Mouse (Mus musculus): Measurements from ENCODE around the gene Vps72. TPM values are rescaled to one million over a fixed set of nuclear protein-coding genes. Genes with fewer than 3 reads are reported as not detected.
"Not testable (repeated sequence)": the region's sequence is repeated elsewhere in the genome, so short reads cannot be mapped to it uniquely, and the experiment has no call there.

Vps72 gene
- polyA plus RNA-seq, 1 experiment from 2014 or later: 219 TPM

DNA sequence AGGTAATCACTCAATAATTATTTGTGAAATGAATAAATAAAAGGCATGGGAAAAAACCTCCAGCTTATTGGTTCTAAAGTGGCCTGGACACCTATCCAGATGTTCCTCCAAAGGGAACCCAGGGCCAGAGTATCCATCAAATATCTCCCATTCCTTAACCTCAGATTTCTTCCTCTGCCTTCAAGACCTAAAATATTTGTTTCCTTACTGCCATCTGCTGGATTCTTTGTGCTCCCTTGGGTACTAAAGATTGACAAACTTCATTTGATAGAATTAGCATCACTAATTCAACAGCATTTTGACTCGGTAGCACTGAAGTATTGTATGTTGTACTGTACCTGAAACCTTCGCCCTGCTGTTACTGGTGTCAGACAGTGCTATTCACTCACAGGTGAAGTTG lies 2.9 kb upstream of the Vps72 start:
- no peak for ATAC-seq (ENCODE audit: low FRiP score)
- 67% methylated on average over 2 of the region's 2 CpGs for WGBS

DNA sequence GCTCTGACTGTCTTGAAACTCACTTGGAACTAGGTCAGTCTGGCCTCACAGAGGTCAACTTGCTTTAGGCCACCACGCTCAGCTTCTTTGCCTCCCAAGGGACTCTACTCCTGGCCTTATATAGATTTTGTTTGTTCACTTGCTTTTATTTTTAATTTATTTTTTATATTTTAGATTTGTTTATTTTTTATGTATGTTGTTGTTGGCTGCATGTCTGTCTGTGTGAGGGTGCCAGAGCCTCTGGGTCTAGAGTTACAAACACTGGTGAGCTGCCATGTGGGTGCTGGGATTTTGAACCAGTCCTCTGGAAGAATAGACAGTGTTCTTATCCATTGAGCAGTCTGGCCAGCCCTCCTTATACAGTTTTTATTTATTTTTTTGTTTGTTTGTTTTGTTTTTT lies 1.9 kb downstream of the Vps72 start:
- Histone ChIP-seq H3K4me3 (no peak overlapping the region), H3K36me3 (peaks cover 19% of the 10 kb centered on the region), H3K27me3 (no peaks in the 10 kb centered on the region), H3K9me3 (replicated peaks) (no peaks in the 10 kb centered on the region), H3K9ac (no peak overlapping the region), H3K4me2 (replicated peaks) (peak overlapping the region; percentile 46), H3K4me1 (peaks cover 7% of the 10 kb centered on the region), H3K27ac (no peak overlapping the region)
- ATAC-seq (ENCODE audit: low FRiP score): no peak
- 92% methylated on average over 1 of the region's 1 CpGs for WGBS

More for the DNA sequence above, 2.9 kb upstream of the Vps72 start:
- H3K36me3 ChIP-seq: peaks cover 3% of the 10 kb centered on the region; the same call in 1 of the 2 replicates
- H3K9ac ChIP-seq: no peak overlapping the region
- H3K27ac ChIP-seq: no peak overlapping the region
- no peaks in the 10 kb centered on the region for H3K27me3 ChIP-seq
- H3K9me3 ChIP-seq (replicated peaks): no peaks in the 10 kb centered on the region
- H3K4me3 ChIP-seq: no peak overlapping the region
- H3K4me1 ChIP-seq: peaks cover 14% of the 10 kb centered on the region
- no peak overlapping the region for H3K4me2 ChIP-seq (replicated peaks)

DNA sequence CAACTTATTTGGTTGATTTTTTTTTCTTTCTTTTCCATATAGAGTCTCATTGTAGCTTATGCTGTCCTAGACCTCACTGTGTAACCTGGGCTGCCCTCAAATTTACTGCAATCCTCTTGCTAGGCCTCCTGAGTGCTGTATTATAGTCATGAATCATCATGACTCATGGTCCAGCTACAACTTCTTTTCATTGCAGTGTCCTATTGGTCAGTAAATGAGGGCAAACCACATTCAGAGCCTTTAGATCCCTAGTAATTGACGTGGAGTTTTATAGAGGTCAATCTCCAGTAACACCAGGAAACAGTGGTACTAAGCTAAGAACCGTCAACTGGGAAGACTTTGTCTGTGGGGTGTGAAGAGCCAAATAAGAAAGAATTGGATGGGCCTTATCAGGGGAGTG lies 6.9 kb downstream of the Vps72 start:
- H3K27me3 ChIP-seq: no peaks in the 10 kb centered on the region
- no peak overlapping the region for H3K27ac ChIP-seq
- WGBS: 90% methylated on average over 2 of the region's 2 CpGs
- H3K9me3 ChIP-seq (replicated peaks): no peaks in the 10 kb centered on the region
- no peak for ATAC-seq (ENCODE audit: low FRiP score)
- H3K4me2 ChIP-seq (replicated peaks): no peak overlapping the region
- no peak overlapping the region for H3K9ac ChIP-seq
- no peak overlapping the region for H3K4me3 ChIP-seq
- H3K36me3 ChIP-seq: peaks cover 63% of the 10 kb centered on the region
- H3K4me1 ChIP-seq: no peaks in the 10 kb centered on the region; the same call in 1 of the 2 replicates

DNA sequence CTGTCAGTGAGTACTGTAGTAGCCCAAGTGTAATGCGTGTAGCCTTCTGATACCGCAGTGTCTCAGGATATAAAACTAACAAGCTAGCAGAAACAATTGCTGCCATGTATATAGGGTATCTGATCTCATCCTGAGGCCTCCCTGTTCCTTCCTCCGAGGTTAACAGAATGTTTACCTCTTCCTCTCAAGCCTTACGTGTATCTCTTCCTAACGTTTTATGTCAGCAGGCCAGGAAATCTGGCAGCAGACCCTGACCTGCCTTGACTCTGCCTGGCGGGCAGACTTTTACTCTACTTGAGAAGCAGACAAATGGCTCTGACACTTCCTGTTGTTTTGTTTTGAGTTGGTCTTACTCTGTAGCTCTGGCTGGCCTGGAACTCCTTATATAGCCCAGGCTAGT lies 10.8 kb downstream of the Vps72 start:
- H3K4me3 ChIP-seq: no peak overlapping the region
- no peak overlapping the region for H3K27ac ChIP-seq
- peaks cover 56% of the 10 kb centered on the region for H3K36me3 ChIP-seq
- H3K4me2 ChIP-seq (replicated peaks): no peak overlapping the region
- ATAC-seq (ENCODE audit: low FRiP score): no peak
- no peaks in the 10 kb centered on the region for H3K27me3 ChIP-seq
- H3K9me3 ChIP-seq (replicated peaks): no peaks in the 10 kb centered on the region
- 79% methylated on average over 6 of the region's 6 CpGs for WGBS
- H3K4me1 ChIP-seq: 0 out of 2 replicates have a peak, but pooled peaks cover 4% of the 10 kb centered on the region
- no peak overlapping the region for H3K9ac ChIP-seq

GRCm38 (mm10) chr3:95124246-95124645 lies 13.4 kb downstream of the Vps72 start, which contains the start of gene Tmod4:
Gene Tmod4, plus strand, starts transcription at chr3:95124476.
- H3K9ac ChIP-seq: no peak within 1 kb of the TSS
- H3K27ac ChIP-seq: no peak within 1 kb of the TSS
- WGBS: 56% methylated on average over 6 of the region's 6 CpGs
- no peak within 1 kb of the TSS for H3K4me2 ChIP-seq (replicated peaks)
- ATAC-seq (ENCODE audit: low FRiP score): 0 out of 2 replicates have a peak, but pooled peaks have one; percentile 39
- H3K4me3 ChIP-seq: no peak within 1 kb of the TSS
- no peaks in the 10 kb centered on the region for H3K9me3 ChIP-seq (replicated peaks)
- H3K4me1 ChIP-seq: 0 out of 2 replicates have a peak, but pooled peaks cover 4% of the 10 kb centered on the region
- H3K27me3 ChIP-seq: no peaks in the 10 kb centered on the region
- H3K36me3 ChIP-seq: peaks cover 42% of the 10 kb centered on the region

DNA sequence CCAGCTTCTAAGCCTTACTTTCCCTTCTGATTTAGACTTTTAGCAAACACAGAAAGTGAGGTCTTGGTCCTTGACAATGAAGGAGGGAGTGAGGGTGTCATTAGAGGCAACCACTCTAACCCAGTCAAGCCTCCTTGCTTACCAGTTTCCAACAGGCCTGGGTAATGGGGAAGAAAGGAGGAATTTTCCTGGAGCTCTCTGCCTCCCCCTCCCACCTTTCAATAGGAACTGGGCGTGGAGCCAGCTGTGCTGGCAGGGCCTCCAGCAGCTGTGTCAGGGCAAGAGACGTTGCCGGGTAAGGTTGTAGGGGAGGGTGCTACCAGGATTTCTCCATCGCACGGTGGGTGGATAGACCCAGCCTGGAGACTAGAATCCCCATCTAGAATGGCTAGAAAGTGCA lies 14.2 kb downstream of the Vps72 start:
- Histone ChIP-seq H3K4me3 (no peak overlapping the region), H3K9me3 (replicated peaks) (no peaks in the 10 kb centered on the region), H3K9ac (no peak overlapping the region), H3K27me3 (no peaks in the 10 kb centered on the region), H3K27ac (no peak overlapping the region), H3K4me1 (0 out of 2 replicates have a peak, but pooled peaks cover 4% of the 10 kb centered on the region), H3K4me2 (replicated peaks) (no peak overlapping the region), H3K36me3 (peaks cover 40% of the 10 kb centered on the region)
- 43% methylated on average over 5 of the region's 5 CpGs for WGBS
- ATAC-seq (ENCODE audit: low FRiP score): no peak

- Histone ChIP-seq H3K4me2 (replicated peaks) (no peak overlapping the region), H3K4me1 (peaks cover 12% of the 10 kb centered on the region), H3K9me3 (replicated peaks) (no peaks in the 10 kb centered on the region), H3K36me3 (peaks cover 26% of the 10 kb centered on the region; the same call in 1 of the 2 replicates), H3K9ac (no peak overlapping the region), H3K27me3 (no peaks in the 10 kb centered on the region), H3K27ac (no peak overlapping the region), H3K4me3 (no peak overlapping the region)
- ATAC-seq (ENCODE audit: low FRiP score): no peak
- WGBS: 42% methylated on average over 6 of the region's 6 CpGs
These were observed 18.4 kb downstream of the Vps72 start for GRCm38 (mm10) chr3:95129226-95129651.

- WGBS: 89% methylated on average over 5 of the region's 5 CpGs
- no peak overlapping the region for H3K9ac ChIP-seq
These were observed 19.3 kb downstream of the Vps72 start for GRCm38 (mm10) chr3:95130081-95130480.

DNA sequence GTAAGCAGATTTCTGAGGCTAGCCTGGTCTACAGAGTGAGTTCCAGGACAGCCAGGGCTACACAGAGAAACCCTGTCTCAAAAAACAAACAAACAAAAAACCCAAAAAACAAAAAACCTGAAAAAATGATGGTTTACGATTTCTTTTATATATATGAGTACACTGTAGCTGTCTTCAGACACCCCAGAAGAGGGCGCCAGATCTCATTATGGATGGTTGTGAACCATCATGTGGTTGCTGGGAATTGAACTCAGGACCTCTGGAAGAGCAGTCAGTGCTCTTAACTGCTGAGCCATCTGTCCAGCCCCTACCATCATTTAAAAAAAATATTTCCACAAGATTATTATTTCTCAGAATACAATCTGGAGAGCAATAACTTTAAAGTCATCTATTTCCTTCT lies 21.6 kb downstream of the Vps72 start:
- 82% methylated on average over 2 of the region's 2 CpGs for WGBS
- H3K4me2 ChIP-seq (replicated peaks); H3K9ac ChIP-seq; H3K27me3 ChIP-seq; H3K4me3 ChIP-seq; H3K9me3 ChIP-seq (replicated peaks); ATAC-seq (ENCODE audit: low FRiP score); H3K27ac ChIP-seq: not testable (repeated sequence)
- Histone ChIP-seq H3K4me1 (peaks cover 23% of the 10 kb centered on the region), H3K36me3 (peaks cover 26% of the 10 kb centered on the region; the same call in 1 of the 2 replicates)

More at GRCm38 (mm10) chr3:95130081-95130480, 19.3 kb downstream of the Vps72 start:
- no peaks in the 10 kb centered on the region for H3K27me3 ChIP-seq
- H3K4me2 ChIP-seq (replicated peaks): no peak overlapping the region
- peaks cover 12% of the 10 kb centered on the region for H3K4me1 ChIP-seq
- ATAC-seq (ENCODE audit: low FRiP score): no peak
- H3K4me3 ChIP-seq: no peak overlapping the region
- no peaks in the 10 kb centered on the region for H3K9me3 ChIP-seq (replicated peaks)
- peaks cover 26% of the 10 kb centered on the region; the same call in 1 of the 2 replicates for H3K36me3 ChIP-seq
- H3K27ac ChIP-seq: no peak overlapping the region

GRCm38 (mm10) chr3:95133176-95133575 lies 22.4 kb downstream of the Vps72 start:
- peak overlapping the region; percentile 67 for H3K4me2 ChIP-seq (replicated peaks)
- H3K27me3 ChIP-seq: no peaks in the 10 kb centered on the region
- peak overlapping the region; percentile 53 for H3K4me3 ChIP-seq
- H3K9me3 ChIP-seq (replicated peaks): no peaks in the 10 kb centered on the region
- peak overlapping the region; percentile 71 for H3K27ac ChIP-seq
- ATAC-seq (ENCODE audit: low FRiP score): peak; percentile 1; the same call in 1 of the 2 replicates
- H3K4me1 ChIP-seq: peaks cover 23% of the 10 kb centered on the region
- WGBS: 60% methylated on average over 11 of the region's 11 CpGs
- peak overlapping the region; percentile 72 for H3K9ac ChIP-seq
- H3K36me3 ChIP-seq: peaks cover 30% of the 10 kb centered on the region; the same call in 1 of the 2 replicates

GRCm38 (mm10) chr3:95133680-95134101 lies 22.9 kb downstream of the Vps72 start, which contains the start of the genes Scnm1 and Lysmd1:
Gene Scnm1, minus strand, starts transcription at chr3:95134011.
Gene Lysmd1, plus strand, starts transcription at chr3:95134088.
- peak within 1 kb of the TSS; percentile 67 for H3K4me2 ChIP-seq (replicated peaks)
- H3K27me3 ChIP-seq: no peaks in the 10 kb centered on the region
- peak within 1 kb of the TSS; percentile 53 for H3K4me3 ChIP-seq
- peak; percentile 94 for ATAC-seq (ENCODE audit: low FRiP score)
- peaks cover 23% of the 10 kb centered on the region for H3K4me1 ChIP-seq
- H3K36me3 ChIP-seq: peaks cover 31% of the 10 kb centered on the region; the same call in 1 of the 2 replicates
- H3K9ac ChIP-seq: peak within 1 kb of the TSS; percentile 72
- peak within 1 kb of the TSS; percentile 71 for H3K27ac ChIP-seq
- 0% methylated on average over 20 of the region's 20 CpGs for WGBS
- H3K9me3 ChIP-seq (replicated peaks): no peaks in the 10 kb centered on the region

GRCm38 (mm10) chr3:95134133-95134532 lies 23.3 kb downstream of the Vps72 start:
- Histone ChIP-seq H3K4me3 (peak overlapping the region; percentile 53; the same call in 1 of the 2 replicates), H3K4me1 (peaks cover 23% of the 10 kb centered on the region), H3K36me3 (peaks cover 29% of the 10 kb centered on the region; the same call in 1 of the 2 replicates)
- H3K9ac ChIP-seq; H3K9me3 ChIP-seq (replicated peaks); H3K4me2 ChIP-seq (replicated peaks); H3K27me3 ChIP-seq; H3K27ac ChIP-seq: not testable (repeated sequence)
- peak; percentile 68 for ATAC-seq (ENCODE audit: low FRiP score)
- WGBS: no CpG with 5 or more reads among the region's 12 CpGs

GRCm38 (mm10) chr3:95135023-95135422 lies 24.2 kb downstream of the Vps72 start:
- Histone ChIP-seq H3K36me3 (peaks cover 28% of the 10 kb centered on the region), H3K9me3 (replicated peaks) (no peaks in the 10 kb centered on the region), H3K27me3 (no peaks in the 10 kb centered on the region), H3K27ac (no peak overlapping the region), H3K4me1 (peaks cover 23% of the 10 kb centered on the region), H3K9ac (no peak overlapping the region), H3K4me2 (replicated peaks) (peak overlapping the region; percentile 52), H3K4me3 (peak overlapping the region; percentile 27)
- no peak for ATAC-seq (ENCODE audit: low FRiP score)
- 31% methylated on average over 6 of the region's 6 CpGs for WGBS

Measured in hindbrain, embryonic 12.5 days (tissue).